Mouse (Mus musculus) lung, adult 2 months (tissue): ENCODE data around the gene Pck2.

Experiments
- CTCF ChIP-seq: fragments of 200-500 bp; IDR thresholded peaks from 2 replicates; pipeline ENCODE4 v1.5.1; 2011; ENCODE audit warnings: mild to moderate bottlenecking, low read length, control low read depth; ENCODE audit not compliant: insufficient read depth
- POLR2A ChIP-seq: fragments of 200-500 bp; IDR thresholded peaks from 2 replicates; pipeline ENCODE4 v1.6.1; 2011; ENCODE audit warnings: low read depth, mild to moderate bottlenecking, control low read depth, low read length, borderline replicate concordance; ENCODE audit errors: extremely low read depth

GRCm38 (mm10) chr14:55509540-55509939 is 30.5 kb upstream of the Pck2 start:
- TF ChIP-seq CTCF (no peak), POLR2A (no peak)
